Mouse (Mus musculus) T-helper 1 cell (primary cell): ENCODE data around the gene Hbq1a.
"Not testable (repeated sequence)": the region's sequence is repeated elsewhere in the genome, so short reads cannot be mapped to it uniquely, and the experiment has no call there.

Source experiments
- in situ Hi-C: fragments of 300-600 bp; cut with MboI, MseI; formaldehyde crosslinking; loops from one replicate; pipeline ENCODE4 v1.15.1; 2025; ENCODE audit warnings: high pct_unique_total_duplicates

Gene Hbq1a

DNA sequence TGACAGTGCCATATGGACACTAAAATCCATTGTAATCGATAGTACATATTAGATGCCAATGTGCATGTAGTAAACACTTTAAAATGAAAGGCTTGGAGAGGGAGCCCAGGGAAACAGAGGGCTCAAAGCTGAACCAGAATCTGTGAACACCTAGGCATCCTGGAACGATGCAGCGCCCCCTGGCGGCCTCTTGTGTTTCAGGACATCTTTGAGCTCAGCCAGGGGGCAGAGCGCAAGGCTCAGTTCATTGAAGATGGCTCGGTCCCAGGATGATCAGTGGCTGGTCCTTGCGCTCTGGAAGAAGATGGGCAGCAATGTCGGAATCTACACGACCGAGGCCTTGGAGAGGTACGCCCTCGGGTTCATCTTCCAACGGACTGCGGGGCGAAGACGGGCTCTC lies at the start of gene Hbq1a:
TSS of gene Hbq1a (plus strand) at position 205 of the 400 bp plus-strand sequence.
- in situ Hi-C loops, result not testable (repeated sequence)

- in situ Hi-C loops, result no loop called here
Measured at GRCm38 (mm10) chr11:32250880-32251763, 48.7 kb upstream of the Hbq1a start.

DNA sequence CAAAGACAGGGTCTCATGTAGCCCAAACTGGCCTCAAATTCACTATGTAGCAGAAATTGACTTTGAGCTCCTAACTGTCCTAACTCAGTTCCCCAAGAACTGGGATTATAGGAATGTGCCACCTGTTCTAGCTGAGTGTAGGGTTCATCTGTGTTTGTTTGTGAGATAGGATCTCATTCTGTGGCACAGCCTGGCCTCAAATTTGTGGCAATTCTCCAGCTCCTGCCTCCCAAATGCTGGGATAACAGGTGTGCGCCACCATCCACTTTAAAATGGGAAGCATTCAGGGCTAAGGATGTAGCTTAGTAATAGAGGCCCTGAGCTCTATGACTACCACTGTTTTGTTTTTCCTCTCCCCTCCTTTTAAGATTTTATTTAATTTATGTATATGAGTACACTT lies 46.7 kb upstream of the Hbq1a start:
- in situ Hi-C loops, result no loop called here

GRCm38 (mm10) chr11:32256146-32256545 lies 43.7 kb upstream of the Hbq1a start:
- in situ Hi-C loops, result no loop called here

DNA sequence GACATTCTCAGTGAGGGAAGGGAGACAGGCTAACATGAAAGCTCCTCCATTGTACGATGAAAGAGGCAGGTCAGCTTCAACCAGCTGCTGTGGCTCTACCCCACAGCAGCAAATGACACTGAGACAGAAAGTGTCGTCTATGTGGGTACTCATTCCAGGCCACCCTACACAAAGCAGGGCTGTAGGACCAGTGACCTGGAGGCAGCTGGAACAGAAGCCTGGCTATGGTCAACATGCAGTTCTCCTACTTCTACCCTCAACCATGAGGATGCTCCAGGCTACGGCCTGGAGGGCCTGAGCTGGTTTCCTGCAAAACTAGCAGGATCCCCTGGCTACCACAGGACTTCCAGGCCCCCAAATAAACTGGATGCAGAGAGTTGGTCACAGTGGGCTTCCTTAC lies 43.3 kb upstream of the Hbq1a start:
- in situ Hi-C loops, result no loop called here

DNA sequence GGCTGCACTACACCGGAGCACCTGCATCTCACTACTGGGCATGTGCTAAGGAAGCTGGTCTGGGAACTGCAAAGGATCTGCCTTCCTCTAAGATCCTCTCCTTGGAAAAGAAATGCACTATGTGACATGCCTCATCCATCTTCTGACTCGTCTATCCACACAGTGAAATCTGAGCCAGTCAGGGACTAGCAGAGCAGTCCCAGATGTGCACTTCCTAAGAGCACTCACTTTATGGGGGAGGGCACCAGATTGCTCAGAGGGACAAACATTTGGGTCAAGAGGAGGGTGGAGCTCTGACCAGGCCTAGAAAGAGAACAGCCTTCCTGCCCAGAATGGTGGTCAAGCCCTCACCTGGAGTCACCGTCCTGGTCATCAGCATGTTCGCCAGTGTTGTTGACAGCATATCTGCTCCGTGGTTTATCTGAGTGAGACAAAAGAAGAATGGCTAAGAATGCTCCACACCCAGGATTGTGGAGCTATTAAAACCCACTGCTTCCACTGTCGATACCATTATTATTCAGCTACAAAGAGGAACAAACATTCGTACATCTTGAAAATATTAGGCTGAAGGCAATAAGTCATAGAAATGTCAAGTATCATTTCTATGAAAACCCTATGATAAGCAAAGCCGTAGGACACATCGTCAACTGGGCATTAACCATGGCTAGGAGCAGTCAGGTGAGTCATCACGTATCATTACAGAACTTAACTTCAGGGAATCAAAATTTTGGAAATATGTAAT lies 37.0 kb upstream of the Hbq1a start:
- in situ Hi-C loops, result no loop called here

GRCm38 (mm10) chr11:32265117-32265738 lies 34.6 kb upstream of the Hbq1a start:
- in situ Hi-C loops, result no loop called here

DNA sequence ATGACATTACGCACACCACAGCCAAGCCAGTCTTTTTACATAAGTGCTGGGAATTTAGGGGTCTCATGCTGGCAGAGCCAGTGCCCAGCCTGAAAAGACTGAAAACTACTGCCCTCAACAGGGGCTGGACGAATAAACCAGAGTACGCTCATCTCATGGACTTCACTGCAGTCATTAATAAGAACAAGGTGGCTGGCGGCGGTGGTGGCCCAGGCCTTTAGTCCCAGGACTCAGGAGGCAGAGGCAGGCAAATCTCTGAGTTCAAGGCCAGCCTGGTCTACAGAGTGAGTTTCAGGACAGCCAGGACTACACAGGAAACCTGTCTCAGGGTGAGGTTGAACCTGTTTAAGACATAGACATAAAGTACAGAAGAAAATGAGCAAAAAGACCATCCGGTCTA lies 33.7 kb upstream of the Hbq1a start:
- in situ Hi-C loops, result no loop called here

DNA sequence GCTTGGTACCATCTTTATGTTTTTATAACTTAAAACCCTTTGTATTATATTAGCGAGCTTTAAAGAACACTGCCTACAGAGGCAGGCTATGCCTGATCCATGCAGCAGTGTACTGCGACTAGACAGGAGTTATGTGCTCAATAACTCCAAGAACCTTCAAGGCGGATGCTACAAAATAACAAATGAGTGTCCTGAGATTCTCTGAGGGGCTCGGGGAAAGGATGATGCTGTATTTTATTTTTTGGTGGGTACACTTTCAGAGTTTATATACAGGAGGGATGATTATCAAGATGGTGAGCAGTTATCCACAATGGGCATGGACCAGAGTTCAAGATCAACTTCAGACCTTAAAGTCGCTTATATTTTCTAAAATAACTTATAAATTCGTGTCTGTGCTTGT lies 33.1 kb upstream of the Hbq1a start:
- in situ Hi-C loops, result no loop called here

DNA sequence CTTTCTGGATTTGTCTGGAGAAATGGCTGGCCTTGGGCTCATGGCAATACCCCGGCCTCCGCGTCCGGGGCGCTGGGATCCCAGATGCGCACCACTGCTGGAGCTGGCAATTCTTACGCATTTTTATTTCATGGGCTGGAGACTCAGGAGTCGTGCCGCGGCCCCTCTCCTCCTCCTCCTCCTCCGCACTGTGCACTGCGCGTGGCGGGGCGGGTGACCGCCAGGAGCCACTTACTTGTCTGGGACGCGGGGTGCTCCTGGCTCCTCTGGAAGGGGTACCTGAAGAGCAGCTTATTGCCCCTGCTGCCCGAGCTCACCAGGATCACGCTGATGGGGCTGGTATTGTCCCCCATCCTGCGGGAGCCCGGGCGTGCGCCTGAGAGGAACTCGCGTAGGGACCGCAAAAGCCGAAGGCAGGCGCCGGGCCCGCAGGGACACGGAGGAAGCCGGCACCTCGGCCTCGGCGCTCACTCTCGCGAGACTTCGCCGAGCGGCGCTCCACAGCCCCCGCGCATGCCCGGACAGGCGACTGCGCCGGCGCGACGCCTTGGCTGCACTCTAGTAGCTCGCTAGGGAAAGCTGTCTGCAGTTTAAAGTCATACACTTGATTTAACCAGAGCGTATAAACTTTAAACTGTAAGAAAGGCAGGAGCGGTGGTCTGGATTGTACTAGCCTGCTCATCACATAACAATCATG lies 32.5 kb upstream of the Hbq1a start, which contains the start of gene Nprl3:
TSS of gene Nprl3 (minus strand) at position 520 of the 697 bp plus-strand sequence.
- in situ Hi-C loops, result no loop called here

DNA sequence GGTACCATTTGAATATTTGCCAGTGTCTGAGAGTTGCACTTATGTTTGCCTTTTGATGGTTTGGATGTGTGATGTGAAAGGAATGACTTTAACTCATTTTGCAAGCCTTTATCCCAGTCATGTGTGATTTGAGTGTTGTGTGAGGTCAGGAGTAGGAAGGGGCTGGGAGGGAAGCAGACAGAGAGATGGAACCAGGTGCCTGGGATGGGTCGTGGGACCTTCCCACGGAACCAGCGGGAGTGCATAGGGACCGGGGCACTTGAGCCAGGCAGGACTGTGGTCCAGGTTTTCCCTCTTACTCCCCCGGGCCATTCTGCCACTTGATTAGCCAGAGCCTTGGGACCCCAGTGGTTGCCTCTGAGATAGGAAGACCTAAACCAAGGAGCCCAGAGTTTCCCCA lies 31.9 kb upstream of the Hbq1a start:
- in situ Hi-C loops, result no loop called here

DNA sequence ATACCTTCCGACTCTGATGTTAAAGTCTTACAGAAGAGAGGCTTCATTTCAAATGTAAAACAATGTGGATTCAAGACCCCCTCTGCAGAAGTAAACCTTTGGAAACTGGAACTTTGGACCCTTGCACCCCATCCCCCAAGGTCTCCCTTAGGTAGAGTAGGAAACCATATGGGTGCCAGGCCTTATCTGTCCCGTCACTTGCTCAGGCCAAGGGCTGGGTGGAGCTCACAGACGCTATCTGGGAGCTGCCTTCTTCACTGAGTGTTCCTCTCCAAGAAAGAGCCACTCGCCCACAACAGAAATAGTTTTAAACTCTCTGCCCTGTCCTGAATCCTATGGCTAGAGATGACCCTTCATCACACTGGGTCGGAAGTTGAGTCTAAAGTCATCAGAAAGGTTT lies 30.9 kb upstream of the Hbq1a start:
- in situ Hi-C loops, result no loop called here

- in situ Hi-C loops, result no loop called here
Measured at GRCm38 (mm10) chr11:32271178-32271577, 28.7 kb upstream of the Hbq1a start.

GRCm38 (mm10) chr11:32276347-32276746 lies 23.5 kb upstream of the Hbq1a start, which contains the start of gene Hba-x:
TSS of gene Hba-x (plus strand) at chr11:32276400.
- in situ Hi-C loops, result no loop called here

GRCm38 (mm10) chr11:32277736-32278457 lies 22.0 kb upstream of the Hbq1a start:
- in situ Hi-C loops, result no loop called here

DNA sequence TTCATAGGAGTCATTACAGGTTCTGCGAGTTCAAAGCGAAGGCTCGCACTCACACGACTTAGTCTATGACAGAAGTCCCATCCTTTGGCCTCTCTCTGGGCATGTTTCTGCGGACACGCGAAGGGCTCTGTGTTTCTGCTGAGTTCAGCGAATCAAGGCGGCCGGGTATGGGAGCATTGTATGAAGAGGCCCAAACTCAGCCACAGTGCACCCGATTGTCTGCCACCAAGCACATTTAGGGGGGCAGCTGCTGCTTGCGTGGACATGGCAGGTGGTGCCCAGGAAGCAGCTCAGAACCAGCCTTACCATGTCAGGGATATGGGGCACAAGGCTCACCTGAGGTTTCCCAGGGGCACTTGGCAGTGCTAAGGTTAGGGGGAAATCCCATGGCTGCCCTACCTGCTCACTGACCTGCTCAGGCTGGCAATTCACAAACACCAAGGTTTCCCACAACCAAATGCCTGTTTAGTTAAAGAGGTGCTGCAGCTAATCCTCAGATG lies 21.4 kb upstream of the Hbq1a start:
- in situ Hi-C loops, result no loop called here

DNA sequence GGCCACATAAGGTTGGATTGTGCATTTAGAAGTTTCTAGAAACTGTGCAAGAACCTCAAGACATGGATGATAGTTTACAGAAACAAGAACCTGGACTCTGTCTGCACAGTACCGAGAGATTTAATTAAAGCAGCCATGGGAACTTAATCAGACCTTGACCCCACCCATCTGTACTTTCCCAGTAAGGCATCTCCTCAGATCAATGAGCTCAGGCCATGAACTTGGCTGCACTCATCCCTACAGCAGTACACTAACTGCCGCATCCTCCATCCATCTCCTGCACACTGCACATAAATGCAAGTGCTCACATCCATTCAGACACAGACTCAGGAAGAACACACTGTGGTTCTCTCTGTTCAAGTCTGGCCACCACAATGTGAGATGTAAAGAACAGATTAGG lies 19.2 kb upstream of the Hbq1a start:
- in situ Hi-C loops, result no loop called here

GRCm38 (mm10) chr11:32281416-32282144 lies 18.3 kb upstream of the Hbq1a start:
- in situ Hi-C loops, result no loop called here

- in situ Hi-C loops, result not testable (repeated sequence)
Measured at GRCm38 (mm10) chr11:32283091-32283777, 16.6 kb upstream of the Hbq1a start, which contains the start of gene Hba-a1. TSS of gene Hba-a1 (plus strand) at chr11:32283511.
